Mouse (Mus musculus) hindbrain, embryonic 11.5 days (tissue): ENCODE data around the gene Vps37b. TPM values are rescaled to one million over a fixed set of nuclear protein-coding genes. Genes with fewer than 3 reads are reported as not detected.
"Not testable (repeated sequence)": the region's sequence is repeated elsewhere in the genome, so short reads cannot be mapped to it uniquely, and the experiment has no call there.

Experiments
- ATAC-seq: fragments of 200-750 bp; cut with Nextera tagmentation; 2 replicates; pipeline ENCODE4 v1.8.0; 2017; ENCODE audit warnings: mild to moderate bottlenecking, moderate TSS enrichment, moderate library complexity; ENCODE audit not compliant: low FRiP score
- DNase-seq: peaks from one replicate; pipeline ENCODE4 v3.0.0-alpha.2; 2015; ENCODE audit warnings: low spot score
- H3K27ac ChIP-seq: fragments of 300-500 bp; sonication (generic); 2 replicates; pipeline ENCODE4 v1.5.1; 2014; ENCODE audit warnings: mild to moderate bottlenecking, low read depth, low read length
- H3K27me3 ChIP-seq: fragments of 300-500 bp; sonication (generic); 2 replicates; pipeline ENCODE4 v1.6.1; 2014; ENCODE audit warnings: mild to moderate bottlenecking, low read length, moderate library complexity, mixed read lengths; ENCODE audit not compliant: control insufficient read depth, insufficient read depth
- H3K36me3 ChIP-seq: fragments of 300-500 bp; sonication (generic); 2 replicates; pipeline ENCODE4 v1.6.1; 2014; ENCODE audit warnings: mild to moderate bottlenecking, low read length, moderate library complexity, mixed read lengths; ENCODE audit not compliant: control insufficient read depth, insufficient read depth
- H3K4me1 ChIP-seq: fragments of 300-500 bp; sonication (generic); replicated peaks from 2 replicates; pipeline ENCODE4 v1.6.1; 2014; ENCODE audit warnings: low read length, mixed read lengths; ENCODE audit not compliant: control insufficient read depth, insufficient read depth
- H3K4me2 ChIP-seq: fragments of 300-500 bp; sonication (generic); replicated peaks from 2 replicates; pipeline ENCODE4 v1.6.1; 2014; ENCODE audit warnings: mild to moderate bottlenecking, low read depth, low read length
- H3K4me3 ChIP-seq: fragments of 300-500 bp; sonication (generic); 2 replicates; pipeline ENCODE4 v1.5.1; 2014; ENCODE audit warnings: low read depth, low read length
- H3K9ac ChIP-seq: fragments of 300-500 bp; sonication (generic); 2 replicates; pipeline ENCODE4 v1.6.1; 2014; ENCODE audit warnings: low read depth, low read length
- H3K9me3 ChIP-seq: fragments of 300-500 bp; sonication (generic); 2 replicates; pipeline ENCODE4 v1.6.1; 2016; ENCODE audit warnings: low read length; ENCODE audit not compliant: control insufficient read depth
- WGBS: fragments of 180-500 bp; shearing (Covaris S2); extraction: QIAGEN DNeasy Blood & Tissue Kit; methylation state at CpG from one replicate; pipeline ENCODE4 v1.1.7; 2014; 5-methylcytosine and 5-hydroxymethylcytosine counted together
- polyA plus RNA-seq: library from polyadenylated mRNA; unstranded; fragments of >200 nt; fragmentation: Nextera tagmentation; extraction: Ambion mirVana; gene quantifications from 2 replicates; pipeline ENCODE4 v1.2.1, GENCODE M21; 2014

Vps37b gene
- polyA plus RNA-seq, 1 experiment from 2014 or later, result 38.3 TPM

DNA sequence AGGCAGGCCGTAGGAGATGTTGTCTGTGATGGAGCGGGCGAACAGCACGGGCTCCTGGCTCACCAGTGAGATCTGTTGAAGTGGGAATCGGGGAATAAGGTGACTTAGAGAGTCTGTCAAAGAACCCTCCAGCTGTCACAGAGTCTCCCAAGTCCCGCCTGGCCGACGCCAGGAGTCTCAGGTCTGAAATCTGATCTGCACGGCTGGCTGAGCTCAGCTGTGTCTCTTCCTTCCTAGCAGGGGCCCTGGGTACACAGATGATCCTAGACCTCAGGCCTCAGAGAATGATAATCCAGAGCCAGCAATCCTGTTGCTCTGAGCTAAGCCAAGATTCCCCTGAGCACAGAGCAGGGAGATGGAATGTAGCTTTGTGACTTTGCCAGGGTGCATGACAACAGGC is 41.6 kb upstream of the Vps37b start:
- Histone ChIP-seq H3K4me2 (no peak overlapping the region), H3K4me1 (no peaks in the 10 kb centered on the region), H3K9me3 (no peaks in the 10 kb centered on the region), H3K27me3 (no peaks in the 10 kb centered on the region), H3K36me3 (no peaks in the 10 kb centered on the region), H3K4me3 (no peak overlapping the region), H3K27ac (no peak overlapping the region), H3K9ac (no peak overlapping the region)
- 55% methylated on average over 9 of the region's 9 CpGs for WGBS
- DNase-seq, result no peak
- no peak for ATAC-seq

DNA sequence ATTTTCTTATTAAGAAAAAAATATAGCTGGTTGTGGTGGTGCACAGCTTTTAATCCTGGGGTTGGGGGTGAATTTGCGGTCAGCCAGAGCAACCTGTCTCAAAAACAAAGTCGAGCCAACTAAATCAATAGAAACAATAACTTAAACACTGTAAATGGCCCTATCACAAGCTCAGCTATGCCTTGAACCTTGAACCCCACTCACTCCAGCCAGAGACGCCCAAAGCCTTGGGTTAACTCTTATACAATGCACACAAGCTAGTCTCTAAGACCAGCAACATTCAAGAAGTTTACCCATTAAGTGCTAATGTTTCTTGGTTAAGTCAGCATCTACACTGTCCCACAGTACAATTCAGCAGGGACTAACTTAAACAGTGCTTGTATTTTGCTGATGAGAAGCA is 37.6 kb upstream of the Vps37b start:
- H3K9me3 ChIP-seq, result no peaks in the 10 kb centered on the region
- ATAC-seq, result no peak
- no peaks in the 10 kb centered on the region for H3K36me3 ChIP-seq
- 87% methylated on average over 3 of the region's 3 CpGs for WGBS
- no peak for DNase-seq
- H3K4me3 ChIP-seq, result no peak overlapping the region
- H3K4me2 ChIP-seq, result no peak overlapping the region
- no peak overlapping the region for H3K9ac ChIP-seq
- no peaks in the 10 kb centered on the region for H3K4me1 ChIP-seq
- no peak overlapping the region for H3K27ac ChIP-seq
- no peaks in the 10 kb centered on the region for H3K27me3 ChIP-seq

DNA sequence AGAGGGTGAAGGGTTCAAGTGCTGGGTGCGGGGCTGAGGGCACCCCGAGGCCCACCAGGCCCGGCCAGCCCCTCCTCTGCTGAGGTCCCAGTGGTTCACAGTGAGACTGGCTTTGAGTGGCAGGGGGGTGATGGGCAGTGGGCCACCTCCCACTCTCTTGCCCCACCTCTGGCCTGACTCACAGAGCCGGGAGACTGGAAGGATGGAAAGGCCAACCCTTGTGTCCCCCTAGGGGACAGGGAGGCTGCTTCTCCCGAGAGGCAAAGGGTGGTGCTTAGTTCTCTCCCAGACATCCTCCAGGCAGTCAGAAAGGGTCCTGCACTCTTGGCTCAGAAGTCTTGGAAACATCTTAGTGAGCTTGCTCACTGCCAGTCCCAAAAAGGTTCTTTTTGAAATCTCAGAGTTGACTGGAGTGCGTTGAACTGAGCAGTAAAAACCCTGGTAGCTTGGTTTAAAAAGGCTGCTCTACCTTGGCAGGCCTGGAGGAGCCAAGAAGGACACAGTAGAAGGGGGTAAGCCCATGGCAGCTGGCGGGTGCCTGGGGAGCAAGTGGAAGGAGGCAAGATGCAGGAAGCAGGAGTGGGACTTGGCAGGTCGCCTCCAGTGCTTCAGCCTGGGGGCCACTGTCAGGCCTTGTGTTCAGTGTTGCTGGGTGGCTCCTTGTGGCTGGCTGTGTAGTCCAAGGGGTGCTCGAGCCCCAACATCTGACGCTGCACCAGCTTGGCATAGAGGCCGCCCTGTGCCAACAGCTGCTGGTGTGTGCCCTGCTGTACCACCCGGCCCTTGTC is 30.2 kb upstream of the Vps37b start:
- H3K27ac ChIP-seq, result no peak overlapping the region
- H3K36me3 ChIP-seq, result no peaks in the 10 kb centered on the region

DNA sequence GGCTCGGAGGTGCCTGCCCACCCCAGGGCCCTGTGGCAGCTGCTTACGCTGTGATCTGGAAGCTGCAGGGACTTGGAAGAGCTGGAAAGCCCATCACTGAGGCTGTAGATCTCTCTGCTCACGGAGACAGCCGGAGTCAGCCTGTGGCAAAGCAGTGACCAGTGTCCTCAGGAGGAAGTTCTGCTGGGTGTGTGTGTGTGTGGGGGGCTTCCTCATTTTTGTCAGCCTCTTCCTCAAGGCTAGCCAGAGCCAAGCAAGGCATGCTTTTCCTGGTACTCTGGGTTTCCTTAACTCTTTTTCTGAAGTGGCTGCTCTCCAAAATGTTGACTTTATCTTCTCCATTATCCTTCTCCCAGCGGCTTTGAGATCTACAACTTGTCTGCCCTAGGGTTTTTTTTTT is 27.6 kb upstream of the Vps37b start:
- ATAC-seq, result no peak
- Histone ChIP-seq H3K4me3 (no peak overlapping the region), H3K4me2 (no peak overlapping the region), H3K27me3 (no peaks in the 10 kb centered on the region; the same call in 1 of the 2 replicates), H3K9me3 (peaks cover 3% of the 10 kb centered on the region; the same call in 1 of the 2 replicates), H3K27ac (no peak overlapping the region), H3K36me3 (no peaks in the 10 kb centered on the region), H3K4me1 (no peaks in the 10 kb centered on the region), H3K9ac (no peak overlapping the region)
- no peak for DNase-seq
- WGBS, result 72% methylated on average over 5 of the region's 5 CpGs

More for the DNA sequence above, 30.2 kb upstream of the Vps37b start:
- no peak for DNase-seq
- Histone ChIP-seq H3K9me3 (no peaks in the 10 kb centered on the region), H3K4me1 (no peaks in the 10 kb centered on the region), H3K27me3 (no peaks in the 10 kb centered on the region; the same call in 1 of the 2 replicates), H3K4me3 (no peak overlapping the region), H3K4me2 (no peak overlapping the region), H3K9ac (no peak overlapping the region)
- no peak for ATAC-seq
- 79% methylated on average over 12 of the region's 12 CpGs for WGBS

DNA sequence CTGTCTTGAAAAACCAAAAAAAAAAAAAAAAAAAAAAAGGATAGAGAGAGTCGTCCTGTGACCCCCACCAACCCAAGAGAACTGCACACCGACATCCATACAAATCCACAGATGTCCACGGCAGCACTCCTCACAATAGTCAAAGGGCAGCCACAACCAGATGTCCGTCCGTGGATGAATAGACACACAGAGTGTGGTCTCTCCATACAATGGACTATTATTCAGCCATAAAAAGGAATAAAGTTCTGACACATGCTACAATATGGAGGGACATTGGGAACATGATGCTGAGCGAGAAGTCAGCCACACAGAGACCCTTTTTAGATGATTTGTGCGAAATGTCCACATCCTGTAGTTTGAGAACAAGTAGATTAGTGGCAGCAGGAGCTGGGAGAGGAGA is 26.7 kb upstream of the Vps37b start:
- Histone ChIP-seq H3K4me2 (no peak overlapping the region), H3K4me1 (no peaks in the 10 kb centered on the region), H3K4me3 (no peak overlapping the region), H3K27ac (no peak overlapping the region), H3K36me3 (no peaks in the 10 kb centered on the region), H3K9me3 (peaks cover 3% of the 10 kb centered on the region; the same call in 1 of the 2 replicates), H3K9ac (no peak overlapping the region), H3K27me3 (no peaks in the 10 kb centered on the region; the same call in 1 of the 2 replicates)
- ATAC-seq (no peak), DNase-seq (no peak)
- 67% methylated on average over 7 of the region's 7 CpGs for WGBS

DNA sequence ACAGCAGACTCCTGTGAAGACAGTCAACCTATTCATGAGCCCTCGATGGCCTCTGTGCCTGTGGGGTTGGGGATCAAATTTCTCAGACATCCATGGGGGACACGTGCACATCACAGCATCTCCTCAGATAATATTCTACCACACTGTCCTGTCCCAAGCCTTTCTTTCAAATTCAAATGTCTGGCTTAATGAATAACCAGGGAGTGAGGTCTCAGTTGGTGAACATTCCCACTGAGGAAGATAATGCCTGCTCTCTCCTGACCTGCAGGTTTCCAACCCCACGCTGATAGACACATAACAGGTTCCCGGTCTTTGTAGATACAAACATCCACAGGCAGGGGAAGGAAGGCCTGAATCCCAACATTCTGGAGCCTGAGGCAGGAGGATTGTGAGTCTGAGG is 24.9 kb upstream of the Vps37b start:
- Histone ChIP-seq H3K4me2 (no peak overlapping the region), H3K4me1 (no peaks in the 10 kb centered on the region), H3K4me3 (no peak overlapping the region), H3K9ac (no peak overlapping the region), H3K27ac (no peak overlapping the region), H3K9me3 (peaks cover 3% of the 10 kb centered on the region; the same call in 1 of the 2 replicates), H3K27me3 (no peaks in the 10 kb centered on the region; the same call in 1 of the 2 replicates), H3K36me3 (no peaks in the 10 kb centered on the region)
- ATAC-seq, result no peak
- WGBS, result 24% methylated on average over 4 of the region's 4 CpGs
- no peak for DNase-seq

DNA sequence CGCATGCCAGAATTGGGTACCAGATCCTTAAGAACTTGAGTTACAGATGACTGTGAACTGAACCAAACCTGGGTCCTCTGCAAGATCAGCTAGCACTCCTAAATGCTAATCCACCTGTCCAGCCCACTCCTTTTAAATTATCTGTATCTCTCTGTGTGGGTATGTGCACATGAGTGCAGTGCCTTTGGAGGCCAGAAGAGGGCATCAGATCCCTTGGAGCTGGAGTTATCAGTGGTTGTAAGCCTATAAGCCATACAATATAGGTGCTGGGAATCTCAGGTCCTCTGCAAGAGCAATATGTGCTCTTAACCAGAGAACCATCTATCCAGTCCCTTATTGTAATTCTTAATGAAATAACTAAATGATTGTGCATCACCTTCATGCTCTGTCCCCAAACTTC is 24.1 kb upstream of the Vps37b start:
- Histone ChIP-seq H3K4me3 (no peak overlapping the region), H3K36me3 (no peaks in the 10 kb centered on the region), H3K27me3 (no peaks in the 10 kb centered on the region), H3K27ac (no peak overlapping the region), H3K9me3 (peaks cover 3% of the 10 kb centered on the region; the same call in 1 of the 2 replicates), H3K4me2 (no peak overlapping the region), H3K4me1 (no peaks in the 10 kb centered on the region), H3K9ac (no peak overlapping the region)
- ATAC-seq (no peak), DNase-seq (no peak)
- WGBS, result 97% methylated on average over 1 of the region's 1 CpGs

DNA sequence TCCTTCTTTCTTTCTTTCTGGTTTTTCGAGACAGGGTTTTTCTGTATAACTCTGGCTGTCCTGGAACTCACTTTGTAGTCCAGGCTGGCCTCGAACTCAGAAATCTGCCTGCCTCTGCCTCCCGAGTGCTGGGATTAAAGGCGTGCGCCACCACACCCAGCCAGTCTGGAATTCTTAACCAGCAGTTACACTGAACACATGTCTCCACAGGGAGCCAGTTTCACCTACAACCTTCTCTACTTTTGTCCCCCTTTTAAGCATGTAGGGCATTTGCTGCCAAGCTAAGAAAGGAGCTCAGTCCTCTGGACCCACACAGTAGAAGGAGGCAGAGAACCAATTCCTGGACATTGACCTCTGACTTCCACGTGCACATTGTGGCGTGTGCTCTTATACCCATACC is 20.6 kb upstream of the Vps37b start:
- not testable (repeated sequence) for H3K9ac ChIP-seq, ATAC-seq, H3K4me3 ChIP-seq, H3K9me3 ChIP-seq, H3K27ac ChIP-seq, H3K27me3 ChIP-seq, H3K4me2 ChIP-seq, DNase-seq, H3K4me1 ChIP-seq, H3K36me3 ChIP-seq
- WGBS, result 95% methylated on average over 6 of the region's 7 CpGs

DNA sequence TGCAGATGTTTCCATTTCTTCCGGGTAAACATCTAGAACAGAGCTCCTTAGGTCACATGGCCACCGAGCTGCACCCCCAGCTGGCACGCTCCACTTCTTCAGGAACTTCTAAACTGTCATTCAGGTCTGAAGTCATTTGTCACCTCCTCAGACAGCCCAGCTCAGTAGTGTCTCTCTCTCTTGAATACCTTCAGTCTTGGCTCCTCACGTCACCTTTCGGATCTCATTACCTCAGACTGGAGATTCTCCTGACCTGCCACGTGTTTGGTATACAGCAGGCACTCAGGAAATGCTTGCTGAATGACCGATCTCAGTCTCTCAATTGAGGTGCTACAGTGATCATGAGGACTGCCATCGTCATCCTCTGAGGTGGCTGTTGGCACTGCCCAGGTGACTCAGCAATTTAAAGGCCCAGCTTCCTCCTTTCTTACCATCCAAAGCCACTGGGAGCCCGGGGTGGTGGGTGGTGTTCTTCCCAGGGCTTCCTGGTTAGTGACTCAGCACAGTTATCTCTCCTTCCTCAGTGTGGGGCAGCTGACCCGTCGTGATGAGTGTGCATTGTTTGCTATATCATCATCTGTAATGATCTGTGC is 19.9 kb upstream of the Vps37b start:
- WGBS, result 85% methylated on average over 11 of the region's 11 CpGs
- Histone ChIP-seq H3K4me2 (no peak overlapping the region), H3K27ac (no peak overlapping the region), H3K9ac (no peak overlapping the region), H3K4me1 (peaks cover 6% of the 10 kb centered on the region), H3K36me3 (no peaks in the 10 kb centered on the region), H3K4me3 (no peak overlapping the region), H3K27me3 (no peaks in the 10 kb centered on the region), H3K9me3 (peaks cover 3% of the 10 kb centered on the region; the same call in 1 of the 2 replicates)
- no peak for DNase-seq
- ATAC-seq, result no peak
